Mouse (Mus musculus) liver, postnatal 0 days (tissue): ENCODE data around the gene Chd2. TPM values are rescaled to one million over a fixed set of nuclear protein-coding genes. Genes with fewer than 3 reads are reported as not detected.

Experiments
- ATAC-seq: fragments of 200-750 bp; cut with Nextera tagmentation; 2 replicates; pipeline ENCODE4 v1.8.0; 2017; ENCODE audit warnings: mild to moderate bottlenecking, moderate library complexity
- DNase-seq: peaks from one replicate; pipeline ENCODE4 v3.0.0-alpha.2; 2016
- H3K27ac ChIP-seq: fragments of 300-500 bp; sonication (generic); 2 replicates; pipeline ENCODE4 v1.5.1; 2014; ENCODE audit warnings: antibody characterized with exemption, moderate library complexity, mild to moderate bottlenecking, low read depth
- H3K27me3 ChIP-seq: fragments of 300-500 bp; sonication (generic); 2 replicates; pipeline ENCODE4 v1.6.1; 2014; ENCODE audit warnings: low read length, control low read depth, mixed read lengths; ENCODE audit not compliant: insufficient read depth
- H3K36me3 ChIP-seq: fragments of 300-500 bp; sonication (generic); replicated peaks from 2 replicates; pipeline ENCODE4 v1.6.1; 2014; ENCODE audit warnings: mild to moderate bottlenecking, control low read depth, low read length, moderate library complexity, mixed read lengths; ENCODE audit not compliant: insufficient read depth
- H3K4me1 ChIP-seq: fragments of 300-500 bp; sonication (generic); 2 replicates; pipeline ENCODE4 v1.6.1; 2014; ENCODE audit warnings: antibody characterized with exemption, mild to moderate bottlenecking, control low read depth; ENCODE audit not compliant: insufficient read depth
- H3K4me2 ChIP-seq: fragments of 300-500 bp; sonication (generic); 2 replicates; pipeline ENCODE4 v1.6.1; 2014; ENCODE audit warnings: low read depth, mild to moderate bottlenecking, low read length, moderate library complexity, mixed read lengths
- H3K4me3 ChIP-seq: fragments of 300-500 bp; sonication (generic); 2 replicates; pipeline ENCODE4 v1.5.1; 2014; ENCODE audit warnings: low read depth, low read length
- H3K9ac ChIP-seq: fragments of 300-500 bp; sonication (generic); replicated peaks from 2 replicates; pipeline ENCODE4 v1.6.1; 2014; ENCODE audit warnings: mild to moderate bottlenecking, moderate library complexity
- H3K9me3 ChIP-seq: fragments of 300-500 bp; sonication (generic); 2 replicates; pipeline ENCODE4 v1.6.1; 2016; ENCODE audit warnings: mild to moderate bottlenecking, control low read depth, low read length, mixed read lengths
- CTCF ChIP-seq: sonication (generic); IDR thresholded peaks from 2 replicates; pipeline ENCODE4 v1.5.1; 2016; ENCODE audit warnings: antibody characterized with exemption, low read depth
- EP300 ChIP-seq: IDR thresholded peaks from 2 replicates; pipeline ENCODE4 v1.6.1; 2016; ENCODE audit warnings: antibody characterized with exemption, low read depth, mild to moderate bottlenecking
- WGBS: fragments of 180-500 bp; shearing (Covaris S2); extraction: QIAGEN DNeasy Blood & Tissue Kit; methylation state at CpG from one replicate; pipeline ENCODE4 v1.1.7; 2014; ENCODE audit not compliant: insufficient replicate concordance; 5-methylcytosine and 5-hydroxymethylcytosine counted together
- polyA plus RNA-seq: library from polyadenylated mRNA; unstranded; fragments of >200 nt; fragmentation: Nextera tagmentation; extraction: Ambion mirVana; gene quantifications from 2 replicates; pipeline ENCODE4 v1.2.1, GENCODE M21; 2015

Gene Chd2
- polyA plus RNA-seq, 1 experiment from 2014 or later: 17.2 TPM

DNA sequence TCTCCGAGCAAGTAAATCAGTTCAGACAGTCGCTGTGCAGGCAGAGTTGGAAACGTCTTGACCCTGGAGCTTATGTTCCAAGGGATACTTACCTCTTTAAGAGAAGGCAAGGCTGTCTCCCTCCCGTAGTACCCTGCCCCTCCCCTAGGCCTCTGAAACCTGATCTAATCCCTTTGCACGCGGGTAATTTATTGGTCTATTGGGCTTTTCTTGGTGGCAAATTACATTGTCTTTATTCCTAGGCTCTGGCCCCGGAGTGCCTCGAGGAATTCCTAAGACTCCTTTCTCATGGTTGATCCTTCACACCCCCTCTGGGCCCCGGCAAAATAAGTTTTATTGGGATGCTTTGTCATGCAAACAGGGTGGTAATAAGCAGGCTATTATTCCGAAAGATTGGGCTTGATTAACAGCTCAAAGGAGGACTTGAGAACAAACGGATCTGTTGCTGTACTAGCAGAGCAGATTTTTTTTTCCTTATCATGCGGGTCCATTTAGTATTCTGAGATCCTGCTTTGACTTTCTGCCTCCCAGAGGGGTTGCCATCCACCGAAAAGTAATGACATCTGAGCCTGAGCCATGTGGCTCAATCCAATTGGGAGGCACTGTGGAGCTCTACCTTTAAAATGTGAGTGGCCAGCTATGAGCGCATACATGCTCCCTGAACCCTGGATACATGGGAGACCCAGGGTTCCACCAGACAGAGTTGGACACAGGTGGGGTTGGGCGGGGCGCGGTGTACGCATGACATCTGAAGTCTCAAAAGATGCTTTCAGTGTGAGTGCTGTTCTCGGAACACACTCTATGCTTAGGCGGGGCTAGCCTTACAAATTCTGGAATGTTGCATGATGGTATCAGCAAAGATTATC lies 141.3 kb downstream of the Chd2 start:
- H3K4me3 ChIP-seq: no peak overlapping the region
- ATAC-seq: no peak
- no peak for DNase-seq

DNA sequence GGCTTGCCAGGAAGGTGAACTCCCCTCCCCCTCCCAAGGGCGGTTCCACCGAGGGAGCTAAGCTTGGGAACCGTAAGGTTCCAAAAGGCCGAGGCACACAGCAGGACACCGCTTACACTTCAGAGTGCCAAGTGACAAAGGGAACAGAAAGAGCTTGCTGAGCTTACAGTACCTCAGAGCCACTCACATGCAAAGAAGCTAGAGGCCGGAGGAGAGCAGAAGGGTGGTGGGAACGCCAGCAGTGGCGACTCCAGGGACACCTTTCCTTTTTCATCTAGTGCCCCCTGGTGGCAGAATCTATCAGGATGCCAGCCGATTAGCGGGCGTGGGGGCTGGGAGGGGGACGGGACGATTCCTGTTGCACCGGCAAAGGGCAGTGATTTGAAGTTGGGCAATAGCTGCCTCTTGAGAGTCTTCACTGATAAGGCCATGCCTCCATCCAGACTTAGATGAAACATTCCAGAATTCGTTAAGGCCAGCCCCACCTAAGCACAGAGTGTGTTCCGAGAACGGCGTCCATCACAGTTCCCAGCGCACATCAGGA lies 142.1 kb downstream of the Chd2 start:
- H3K27me3 ChIP-seq: peaks cover 43% of the 10 kb centered on the region
- H3K27ac ChIP-seq: no peak overlapping the region
- TF ChIP-seq CTCF (peak; percentile 76), EP300 (no peak)
- H3K36me3 ChIP-seq: no peaks in the 10 kb centered on the region
- ATAC-seq: peak; percentile 51; the same call in 1 of the 2 replicates
- no peaks in the 10 kb centered on the region for H3K9me3 ChIP-seq
- H3K9ac ChIP-seq: no peak overlapping the region
- no peak overlapping the region for H3K4me3 ChIP-seq
- peak overlapping the region; percentile 61 for H3K4me2 ChIP-seq
- peaks cover 7% of the 10 kb centered on the region; the same call in 1 of the 2 replicates for H3K4me1 ChIP-seq
- 4% methylated on average over 19 of the region's 19 CpGs for WGBS
- DNase-seq: peak; percentile 71

More for the DNA sequence above, 141.3 kb downstream of the Chd2 start:
- peaks cover 7% of the 10 kb centered on the region; the same call in 1 of the 2 replicates for H3K4me1 ChIP-seq
- peak overlapping the region; percentile 61 for H3K4me2 ChIP-seq
- H3K9ac ChIP-seq: no peak overlapping the region
- TF ChIP-seq EP300 (no peak), CTCF (no peak)
- H3K9me3 ChIP-seq: no peaks in the 10 kb centered on the region
- peaks cover 43% of the 10 kb centered on the region for H3K27me3 ChIP-seq
- no peaks in the 10 kb centered on the region for H3K36me3 ChIP-seq
- no peak overlapping the region for H3K27ac ChIP-seq
- WGBS: 21% methylated on average over 20 of the region's 20 CpGs

DNA sequence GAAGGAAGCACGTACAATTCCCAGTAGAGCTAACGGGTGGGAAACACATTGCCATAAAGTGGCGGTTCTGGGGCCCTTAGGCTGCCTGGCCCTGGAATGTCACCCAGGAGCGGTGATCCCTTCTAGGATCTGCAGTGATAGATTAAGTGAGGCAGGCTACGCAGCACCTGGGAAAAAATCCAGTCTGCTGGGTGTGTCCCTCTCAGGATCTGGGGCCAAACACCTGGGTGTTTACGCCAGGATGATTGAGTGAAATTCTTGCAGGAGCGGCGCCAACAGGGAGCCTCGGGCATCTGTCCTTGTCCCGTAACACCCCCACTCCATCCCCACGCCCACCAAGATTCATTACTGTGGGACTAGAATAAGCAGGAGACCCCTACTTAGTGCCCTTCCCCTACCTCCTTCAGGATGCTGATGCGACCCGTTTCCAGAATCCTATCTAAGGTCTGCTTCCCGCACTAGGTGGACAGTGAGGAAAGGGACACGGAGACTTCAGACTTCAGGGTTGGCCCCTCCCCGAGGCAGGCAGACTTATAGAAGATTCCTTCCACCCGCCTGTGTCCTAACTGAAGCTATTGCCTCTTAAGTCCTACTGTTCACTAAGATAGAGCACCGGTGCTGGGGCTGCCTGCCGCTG lies 142.7 kb downstream of the Chd2 start:
- no peak overlapping the region for H3K27ac ChIP-seq
- peaks cover 46% of the 10 kb centered on the region for H3K27me3 ChIP-seq
- TF ChIP-seq CTCF (no peak), EP300 (no peak)
- no peak overlapping the region for H3K9ac ChIP-seq
- H3K4me2 ChIP-seq: peak overlapping the region; percentile 61
- no peak for DNase-seq
- WGBS: 6% methylated on average over 19 of the region's 19 CpGs
- no peaks in the 10 kb centered on the region for H3K9me3 ChIP-seq
- H3K36me3 ChIP-seq: no peaks in the 10 kb centered on the region
- ATAC-seq: no peak
- H3K4me3 ChIP-seq: no peak overlapping the region
- peaks cover 7% of the 10 kb centered on the region; the same call in 1 of the 2 replicates for H3K4me1 ChIP-seq

DNA sequence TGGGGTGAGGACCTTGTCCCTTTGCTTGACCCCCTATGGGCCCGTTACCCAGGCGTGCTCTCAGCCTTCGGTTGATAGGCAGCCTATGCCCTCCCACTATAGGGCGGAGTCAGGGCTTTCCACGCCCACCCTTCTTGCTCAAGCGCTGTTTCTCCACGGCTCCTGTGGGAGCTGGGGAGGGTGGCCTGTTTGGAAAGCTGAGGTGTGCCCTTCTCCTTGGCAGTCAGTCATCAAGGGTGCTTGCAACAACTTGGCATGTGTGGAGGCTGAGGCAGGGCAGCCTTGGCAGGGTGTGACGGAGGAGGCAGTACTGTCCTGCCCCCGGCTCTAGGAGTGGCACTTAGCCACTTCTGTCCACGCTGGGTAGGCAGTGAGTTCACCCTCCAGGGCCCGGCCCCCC lies 143.3 kb downstream of the Chd2 start:
- 4% methylated on average over 11 of the region's 11 CpGs for WGBS
- DNase-seq (peak; percentile 73), ATAC-seq (peak; percentile 62)
- Histone ChIP-seq H3K9me3 (no peaks in the 10 kb centered on the region), H3K4me1 (peaks cover 7% of the 10 kb centered on the region; the same call in 1 of the 2 replicates), H3K4me2 (no peak overlapping the region; the same call in 1 of the 2 replicates), H3K4me3 (no peak overlapping the region), H3K9ac (no peak overlapping the region), H3K36me3 (no peaks in the 10 kb centered on the region), H3K27me3 (peaks cover 52% of the 10 kb centered on the region), H3K27ac (no peak overlapping the region)
- TF ChIP-seq EP300 (no peak), CTCF (no peak)

DNA sequence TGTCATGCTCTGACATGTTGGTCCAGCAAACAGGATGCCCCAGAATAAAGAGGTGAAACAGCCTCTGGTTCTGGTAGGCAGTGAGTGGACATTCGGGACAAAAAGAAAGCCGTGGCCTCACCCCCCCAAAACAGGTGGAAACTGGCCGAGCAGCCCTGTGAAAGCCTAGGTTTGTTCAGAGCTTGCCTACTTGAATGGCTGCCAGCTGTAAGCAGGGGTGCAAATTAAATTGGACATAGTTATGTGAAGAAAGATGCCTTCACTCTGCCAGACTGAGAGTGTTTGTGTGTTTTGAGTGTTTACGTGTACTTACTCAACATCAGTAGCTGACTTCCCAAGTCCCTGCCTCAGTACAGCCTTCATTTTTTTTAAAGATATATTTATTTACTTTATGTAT lies 147.6 kb downstream of the Chd2 start:
- ATAC-seq (no peak), DNase-seq (no peak)
- H3K36me3 ChIP-seq: no peaks in the 10 kb centered on the region
- no peaks in the 10 kb centered on the region for H3K9me3 ChIP-seq
- WGBS: 58% methylated on average over 4 of the region's 4 CpGs
- H3K27me3 ChIP-seq: peaks cover 69% of the 10 kb centered on the region
- no peak overlapping the region for H3K27ac ChIP-seq
- no peak overlapping the region for H3K9ac ChIP-seq
- TF ChIP-seq EP300: no peak
- no peak for TF ChIP-seq CTCF
- H3K4me1 ChIP-seq: peaks cover 9% of the 10 kb centered on the region; the same call in 1 of the 2 replicates
- no peak overlapping the region for H3K4me3 ChIP-seq
- no peak overlapping the region for H3K4me2 ChIP-seq
